Mouse (Mus musculus) layer of hippocampus, postnatal 14 days (tissue): Measurements from ENCODE around the gene C1qtnf3. TPM values are rescaled to one million over a fixed set of nuclear protein-coding genes. Genes with fewer than 3 reads are reported as not detected.
"Not testable (repeated sequence)": the region's sequence is repeated elsewhere in the genome, so short reads cannot be mapped to it uniquely, and the experiment has no call there.

ENCODE experiments used
- DNase-seq, 2 experiments: peaks; one replicate each; pipeline ENCODE4 v3.0.0; 2021 to 2022; ENCODE audit warnings: low spot score in 2 of 2, mixed read lengths in 1 of 2
- total RNA-seq, 2 experiments: library from RNA; stranded (reverse); gene quantifications; 2 replicates each; pipeline ENCODE4 v1.2.3; 2021

The C1qtnf3 gene
- total RNA-seq, 2 experiments from 2014 or later, result 0.53 TPM; not detected in 1

- DNase-seq, result no peak
Observed at GRCm38 (mm10) chr15:10956706-10957105, 4.6 kb downstream of the C1qtnf3 start.

DNA sequence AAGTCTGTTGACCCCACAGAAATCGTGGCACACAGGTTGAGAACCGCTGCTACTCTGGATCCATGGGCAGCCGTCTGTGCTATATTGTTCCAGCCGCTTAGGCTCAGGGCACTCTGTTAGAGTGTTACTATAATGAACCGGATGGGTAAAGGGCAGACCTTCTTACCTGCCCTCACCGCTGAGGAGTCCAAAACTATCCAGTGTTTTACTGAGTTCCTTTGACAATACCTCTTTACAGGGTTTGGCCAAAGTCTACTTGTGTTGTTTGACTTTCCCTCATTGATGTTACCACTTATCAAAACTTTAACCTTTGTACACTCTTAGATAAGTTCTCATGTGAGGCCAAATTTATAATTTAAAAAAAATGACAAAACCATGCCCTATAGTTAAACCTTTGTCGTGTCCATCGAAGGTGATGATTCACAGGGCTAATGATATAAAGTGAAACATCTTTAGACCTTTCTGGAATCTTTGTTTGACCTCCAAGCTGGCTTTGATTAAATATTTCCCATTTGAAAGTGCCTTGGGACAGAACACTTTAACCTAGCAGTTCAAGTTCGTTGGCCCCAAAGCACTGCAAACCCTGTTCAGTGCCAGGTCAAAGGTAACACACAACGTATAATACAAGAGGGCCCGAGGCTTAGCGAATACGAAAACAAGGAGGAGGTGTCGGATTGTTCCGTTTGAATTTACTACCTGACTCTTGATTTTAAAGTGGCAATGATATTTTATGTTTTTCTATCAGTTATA, 7.3 kb downstream of the C1qtnf3 start:
- DNase-seq, result no peak

DNA sequence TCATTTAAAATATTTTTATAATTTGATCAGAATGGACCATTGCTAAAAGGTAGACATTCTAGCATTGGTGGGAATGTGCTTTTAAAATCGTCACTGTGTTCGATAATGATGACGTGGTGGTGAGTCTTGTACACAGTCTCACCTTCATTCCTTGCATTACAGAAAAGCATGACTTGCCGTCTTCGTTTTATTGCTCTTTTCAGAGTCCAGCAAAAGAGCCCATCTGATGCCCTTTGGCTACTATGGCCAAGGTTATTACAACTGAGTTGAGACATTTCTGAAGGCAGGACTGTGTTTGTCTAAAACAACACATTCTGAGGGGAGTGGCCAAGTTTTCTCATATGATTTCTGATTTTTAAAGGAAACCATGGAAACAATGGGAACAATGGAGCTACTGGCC, 8.1 kb downstream of the C1qtnf3 start:
- no peak for DNase-seq

- no peak for DNase-seq
Observed at GRCm38 (mm10) chr15:10962601-10963000, 10.5 kb downstream of the C1qtnf3 start.

GRCm38 (mm10) chr15:10969439-10969838, 17.3 kb downstream of the C1qtnf3 start:
- DNase-seq, result no peak

DNA sequence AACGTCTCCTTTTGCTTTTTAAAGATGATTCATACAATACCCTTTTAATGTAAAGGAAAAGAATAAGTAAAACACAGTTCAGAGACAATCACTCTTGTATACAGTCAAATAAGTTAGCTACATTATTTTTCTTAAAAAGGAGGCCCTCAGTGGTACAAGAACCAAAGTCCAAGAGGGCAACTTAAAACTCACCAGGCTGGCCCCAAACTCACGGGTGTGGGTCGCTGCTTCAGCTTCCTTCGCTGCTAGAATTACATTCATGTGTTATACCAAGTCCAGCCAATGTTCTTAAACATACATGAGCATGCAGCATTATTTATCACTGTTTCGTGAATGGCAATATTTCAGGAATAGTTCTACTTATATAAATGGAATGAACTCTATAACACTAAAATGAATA, 18.6 kb downstream of the C1qtnf3 start:
- DNase-seq, result no peak

DNA sequence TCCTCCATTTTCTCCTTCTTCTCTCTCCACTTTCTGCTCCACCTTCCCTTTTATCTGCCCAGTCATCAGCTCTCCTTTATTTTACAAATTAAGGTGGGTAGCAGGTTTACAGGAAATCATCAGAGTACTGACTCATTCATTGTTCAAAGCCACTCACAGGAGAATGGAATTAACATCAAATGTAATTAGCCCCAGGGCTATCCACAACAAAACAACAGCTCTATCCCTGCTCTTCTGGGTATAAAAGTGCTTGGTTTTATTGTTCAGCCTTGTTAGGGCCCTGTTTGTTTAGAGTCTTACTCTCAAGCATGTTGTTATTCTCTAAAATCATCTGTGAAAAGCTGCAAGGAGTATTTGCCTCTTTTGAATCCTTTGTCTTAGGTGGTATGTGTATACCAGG, 25.0 kb downstream of the C1qtnf3 start:
- no peak for DNase-seq

- no peak for DNase-seq
Observed at GRCm38 (mm10) chr15:10980712-10981111, 28.6 kb downstream of the C1qtnf3 start.

DNA sequence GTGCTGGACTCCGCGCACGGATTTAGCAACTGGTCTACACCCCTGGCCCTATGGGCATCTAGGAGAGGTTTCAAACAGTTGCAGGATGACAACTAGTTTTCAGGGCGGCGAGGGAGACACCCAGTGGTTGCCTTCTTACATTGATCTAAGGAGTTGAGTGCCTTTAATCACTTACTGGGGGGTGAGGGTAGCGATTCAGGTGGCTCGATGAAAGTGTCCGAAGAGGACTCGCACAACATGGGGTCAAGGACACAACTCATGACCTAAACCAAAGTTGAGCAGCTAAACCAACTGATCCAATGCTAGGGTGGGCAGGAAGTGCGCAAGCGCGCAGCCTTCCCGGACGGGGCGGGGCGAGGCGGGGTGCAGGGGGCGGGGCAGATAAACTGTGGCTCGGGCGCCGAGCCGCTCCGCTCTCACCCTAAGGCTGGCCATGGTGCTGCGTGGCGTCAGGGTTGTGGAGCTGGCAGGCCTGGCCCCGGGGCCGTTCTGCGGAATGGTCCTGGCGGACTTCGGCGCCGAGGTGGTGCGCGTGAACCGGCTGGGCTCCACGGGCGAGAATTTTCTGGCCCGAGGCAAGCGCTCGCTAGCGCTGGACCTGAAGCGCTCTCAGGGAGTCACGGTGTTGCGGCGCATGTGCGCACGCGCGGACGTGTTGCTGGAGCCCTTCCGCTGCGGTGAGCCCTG, 29.4 kb downstream of the C1qtnf3 start, which contains the start of gene Amacr:
Gene Amacr, plus strand, starts transcription at position 380 of the 687 bp plus-strand sequence.
- peak; percentile 88 to 92 for DNase-seq

- DNase-seq, result no peak
Observed at GRCm38 (mm10) chr15:10982064-10982435, 29.9 kb downstream of the C1qtnf3 start.

GRCm38 (mm10) chr15:10985756-10986155, 33.6 kb downstream of the C1qtnf3 start:
- no peak for DNase-seq

GRCm38 (mm10) chr15:10986477-10986876, 34.3 kb downstream of the C1qtnf3 start:
- DNase-seq, result not testable (repeated sequence)

DNA sequence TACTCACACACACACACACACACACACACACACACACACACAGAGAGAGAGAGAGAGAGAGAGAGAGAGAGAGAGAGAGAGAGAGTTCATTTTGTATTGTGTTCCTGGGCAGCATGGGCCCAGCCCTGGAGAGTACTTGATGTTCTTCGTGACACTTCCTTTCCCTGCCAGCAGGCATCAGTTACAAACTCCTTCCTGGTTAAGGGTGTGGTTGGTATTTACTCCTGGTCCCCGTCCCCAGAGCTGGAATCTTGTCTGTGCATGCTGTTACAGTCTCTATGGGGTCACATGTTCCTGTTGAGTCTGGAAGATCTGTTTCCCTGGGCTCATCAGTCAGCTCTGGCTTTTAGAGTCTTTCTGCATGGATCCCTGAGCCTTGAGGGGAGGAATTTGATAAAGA, 38.3 kb downstream of the C1qtnf3 start:
- DNase-seq, result no peak

DNA sequence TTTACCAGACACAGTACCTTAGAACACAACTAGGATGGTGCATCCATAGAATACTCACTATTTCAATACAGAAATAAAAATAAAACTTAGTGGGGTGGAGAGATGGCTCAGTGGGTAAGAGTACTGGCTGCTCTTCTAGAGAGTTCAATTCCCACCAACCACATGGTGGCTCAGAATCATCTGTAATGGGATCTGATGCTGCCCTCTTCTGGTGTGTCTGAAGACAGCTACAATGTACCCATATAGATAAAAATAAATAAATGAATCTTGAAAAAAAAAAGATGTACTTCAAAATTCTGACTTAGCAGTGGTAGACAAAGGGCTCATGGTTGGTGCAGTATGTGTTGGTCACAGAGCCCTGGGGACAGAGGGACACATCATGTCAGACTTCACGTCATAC, 39.4 kb downstream of the C1qtnf3 start:
- DNase-seq, result no peak

GRCm38 (mm10) chr15:10999832-11000231, 47.7 kb downstream of the C1qtnf3 start:
- no peak for DNase-seq

GRCm38 (mm10) chr15:11000421-11000820, 48.3 kb downstream of the C1qtnf3 start, which contains the start of gene Slc45a2:
Gene Slc45a2 (plus strand): TSS chr15:11000721.
- DNase-seq, result no peak

DNA sequence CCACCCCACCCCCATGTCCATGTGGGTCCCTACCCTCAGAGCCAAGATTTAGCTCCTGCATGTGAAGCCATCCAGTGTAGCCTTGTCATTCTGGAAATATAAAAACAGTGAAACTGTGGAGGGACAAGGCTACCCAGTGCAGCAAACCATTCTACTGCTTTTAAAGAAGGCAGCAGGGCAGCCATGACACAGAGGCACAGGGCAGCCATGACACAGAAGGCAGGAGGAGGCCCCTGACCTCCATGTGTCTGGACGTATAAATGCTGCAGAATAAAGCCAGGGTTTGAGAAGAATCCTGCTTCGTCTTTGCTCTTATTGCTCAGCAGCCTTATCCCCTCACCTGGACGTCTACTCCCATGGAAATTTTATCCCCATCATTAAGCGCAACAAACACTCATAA, 51.7 kb downstream of the C1qtnf3 start:
- DNase-seq, result no peak

GRCm38 (mm10) chr15:11004646-11005045, 52.5 kb downstream of the C1qtnf3 start:
- DNase-seq, result no peak

DNA sequence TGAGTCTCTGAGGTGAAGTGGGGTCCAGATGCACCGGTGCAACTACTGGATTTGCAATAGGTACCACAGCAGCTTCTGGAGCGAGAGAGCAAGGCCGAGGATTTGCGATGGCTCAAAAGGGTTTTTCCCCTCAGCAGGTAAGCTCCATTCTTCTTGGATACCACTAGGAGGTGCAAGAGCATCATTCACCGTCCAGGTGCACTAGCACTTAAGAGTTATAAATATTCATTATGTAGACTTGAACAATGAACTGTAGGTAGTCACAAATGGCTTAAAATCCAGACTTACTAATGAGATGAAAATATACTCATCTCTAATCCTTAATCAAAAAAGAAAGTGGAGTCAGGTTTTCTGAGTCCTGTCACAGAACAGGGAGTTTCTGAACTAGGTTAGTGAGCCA, 56.6 kb downstream of the C1qtnf3 start:
- no peak for DNase-seq

- DNase-seq, result no peak
Observed at GRCm38 (mm10) chr15:11010976-11011548, 58.9 kb downstream of the C1qtnf3 start.

- DNase-seq, result no peak
Observed at GRCm38 (mm10) chr15:11014931-11015330, 62.8 kb downstream of the C1qtnf3 start.
